Mouse (Mus musculus) ES-E14 (cell line): ENCODE data around the gene U2af1. TPM values are rescaled to one million over a fixed set of nuclear protein-coding genes. Genes with fewer than 3 reads are reported as not detected.

Experiments
- DNase-seq: peaks from one replicate; pipeline ENCODE4 v3.0.0-alpha.2; 2013; ENCODE audit warnings: low read depth, low spot score
- H3K27ac ChIP-seq: 2 replicates; pipeline ENCODE4 v1.5.1; 2012; ENCODE audit warnings: low read depth, mild to moderate bottlenecking, low read length, moderate library complexity, mixed read lengths; ENCODE audit not compliant: poor library complexity, insufficient read depth, severe bottlenecking
- H3K36me3 ChIP-seq: 2 replicates; pipeline ENCODE4 v1.6.1; 2012; ENCODE audit warnings: mild to moderate bottlenecking, low read length, moderate library complexity, mixed read lengths; ENCODE audit not compliant: control insufficient read depth, poor library complexity, insufficient read depth, severe bottlenecking
- H3K4me1 ChIP-seq, 2 experiments: fragments of 150-350 bp in 1 of 2; sonication (generic) in 1 of 2; 2 replicates each; pipeline ENCODE4 v1.6.1; 2012; ENCODE audit warnings: low read length in 2 of 2, mild to moderate bottlenecking in 1 of 2, mixed read lengths in 1 of 2; ENCODE audit not compliant: control insufficient read depth in 2 of 2, insufficient read depth in 2 of 2, poor library complexity in 1 of 2
- H3K4me3 ChIP-seq, 2 experiments: fragments of 150-350 bp in 1 of 2; sonication (generic) in 1 of 2; 2 replicates each; pipeline ENCODE4 v1.5.1; 2012; ENCODE audit warnings: low read length in 2 of 2, low read depth in 1 of 2, mild to moderate bottlenecking in 1 of 2, mixed read lengths in 1 of 2; ENCODE audit not compliant: insufficient read depth in 1 of 2, poor library complexity in 1 of 2, severe bottlenecking in 1 of 2
- H3K9ac ChIP-seq: 2 replicates; pipeline ENCODE4 v1.6.1; 2012; ENCODE audit warnings: low read depth, mild to moderate bottlenecking, low read length, mixed read lengths; ENCODE audit not compliant: poor library complexity, insufficient read depth, severe bottlenecking
- H3K9me3 ChIP-seq: fragments of 150-350 bp; sonication (generic); 2 replicates; pipeline ENCODE4 v1.6.1; 2012; ENCODE audit warnings: low read depth, mild to moderate bottlenecking, low read length; ENCODE audit not compliant: control insufficient read depth, insufficient read depth
- CHD2 ChIP-seq: IDR thresholded peaks from 2 replicates; pipeline ENCODE4 v1.6.1; 2014; ENCODE audit warnings: mild to moderate bottlenecking, low read depth, low read length, inconsistent platforms
- HCFC1 ChIP-seq: IDR thresholded peaks from 2 replicates; pipeline ENCODE4 v1.6.1; 2012; ENCODE audit warnings: low read length, inconsistent platforms, borderline replicate concordance; ENCODE audit not compliant: insufficient read depth
- MAFK ChIP-seq: IDR thresholded peaks from 2 replicates; pipeline ENCODE4 v1.6.1; 2014; ENCODE audit warnings: mild to moderate bottlenecking, low read depth, low read length, inconsistent platforms; ENCODE audit not compliant: insufficient read depth
- ZC3H11A ChIP-seq: IDR thresholded peaks from 2 replicates; pipeline ENCODE4 v1.6.1; 2012; ENCODE audit warnings: low read depth, mild to moderate bottlenecking, inconsistent platforms, low read length, borderline replicate concordance
- ZNF384 ChIP-seq: IDR thresholded peaks from 2 replicates; pipeline ENCODE4 v1.6.1; 2012; ENCODE audit warnings: low read depth, low read length, inconsistent platforms
- in situ Hi-C, 2 experiments: fragments of 600-800 bp; cut with MboI; formaldehyde crosslinking; loops; one replicate each; pipeline ENCODE4 v1.15.1; 2025; ENCODE audit warnings: low sequenced_read_pairs in 2 of 2, inconsistent platforms in 1 of 2; ENCODE audit not compliant: unreplicated experiment in 2 of 2
- total RNA-seq: library from RNA; depleted of rRNA; stranded (reverse); fragments of 300-350 nt; gene quantifications from 2 replicates; pipeline ENCODE4 v1.2.3, GENCODE M21; 2012

Gene U2af1
- total RNA-seq, 1 experiment = 238 TPM

GRCm38 (mm10) chr17:31636277-31636941, 22.3 kb downstream of the U2af1 start:
- no peak for DNase-seq
- no peaks in the 10 kb centered on the region for H3K36me3 ChIP-seq
- H3K9me3 ChIP-seq = no peaks in the 10 kb centered on the region
- peak overlapping the region; percentile 81 to 90 for H3K4me3 ChIP-seq
- H3K9ac ChIP-seq = peak overlapping the region; percentile 77
- TF ChIP-seq MAFK = no peak
- TF ChIP-seq ZNF384 = no peak
- no peak for TF ChIP-seq CHD2
- no peak for TF ChIP-seq HCFC1
- no peak for TF ChIP-seq ZC3H11A
- H3K4me1 ChIP-seq = 0 out of 4 replicates have a peak, but pooled peaks cover 0 to 2% of the 10 kb centered on the region in 2 experiments
- H3K27ac ChIP-seq = no peak overlapping the region
- in situ Hi-C loops = no loop called here

- peak overlapping the region; percentile 81 to 90; a peak in 3 of 4 replicates for H3K4me3 ChIP-seq
- TF ChIP-seq ZNF384 (no peak), ZC3H11A (no peak), MAFK (no peak), CHD2 (no peak), HCFC1 (no peak)
Observed at GRCm38 (mm10) chr17:31635781-31636180, 22.9 kb downstream of the U2af1 start.

GRCm38 (mm10) chr17:31634896-31635295, 23.8 kb downstream of the U2af1 start:
- Histone ChIP-seq H3K9me3 (no peaks in the 10 kb centered on the region), H3K4me3 (no peak overlapping the region), H3K9ac (no peak overlapping the region), H3K27ac (no peak overlapping the region), H3K4me1 (0 out of 4 replicates have a peak, but pooled peaks cover 0 to 2% of the 10 kb centered on the region in 2 experiments), H3K36me3 (no peaks in the 10 kb centered on the region)
- no peak for DNase-seq
- no peak for TF ChIP-seq MAFK
- TF ChIP-seq HCFC1 = no peak
- TF ChIP-seq CHD2 = no peak
- in situ Hi-C loops = no loop called here

More at GRCm38 (mm10) chr17:31635781-31636180, 22.9 kb downstream of the U2af1 start:
- peak overlapping the region; percentile 77; the same call in 1 of the 2 replicates for H3K9ac ChIP-seq
- 0 out of 4 replicates have a peak, but pooled peaks cover 0 to 2% of the 10 kb centered on the region in 2 experiments for H3K4me1 ChIP-seq
- no peak for DNase-seq
- H3K9me3 ChIP-seq = no peaks in the 10 kb centered on the region
- no peak overlapping the region for H3K27ac ChIP-seq
- no peaks in the 10 kb centered on the region for H3K36me3 ChIP-seq
- in situ Hi-C loops = no loop called here

- no peak overlapping the region for H3K9ac ChIP-seq
- H3K27ac ChIP-seq = no peak overlapping the region
- no peaks in the 10 kb centered on the region for H3K9me3 ChIP-seq
- TF ChIP-seq HCFC1 = no peak
- TF ChIP-seq CHD2 = no peak
- no peak for TF ChIP-seq ZNF384
- no peak for TF ChIP-seq ZC3H11A
- no peak for TF ChIP-seq MAFK
- H3K36me3 ChIP-seq = no peaks in the 10 kb centered on the region
- in situ Hi-C loops = no loop called here
- no peak overlapping the region for H3K4me3 ChIP-seq
- 0 out of 4 replicates have a peak, but pooled peaks cover 0 to 2% of the 10 kb centered on the region in 2 experiments for H3K4me1 ChIP-seq
- DNase-seq = no peak
Observed at GRCm38 (mm10) chr17:31633007-31633406, 25.7 kb downstream of the U2af1 start.
